Mouse (Mus musculus) heart, postnatal 0 days (tissue): ENCODE measurements at regions not wholly inside any gene's neighbourhood (a gene's known extent, or its start where the extent isn't known, plus 50 kb on each side); places are given as distances from the start of the nearest gene placed in this dataset.

Experiments
- ATAC-seq: fragments of 200-750 bp; cut with Nextera tagmentation; 2 replicates; pipeline ENCODE4 v1.8.0; 2017; ENCODE audit warnings: low read depth, moderate number of reproducible peaks, moderate library complexity; ENCODE audit not compliant: insufficient read depth
- DNase-seq: peaks from one replicate; pipeline ENCODE4 v3.0.0-alpha.2; 2016; ENCODE audit warnings: low spot score
- H3K27ac ChIP-seq: fragments of 300-500 bp; sonication (generic); 2 replicates; pipeline ENCODE4 v1.5.1; 2014; ENCODE audit warnings: low read depth, mild to moderate bottlenecking
- H3K27me3 ChIP-seq: fragments of 300-500 bp; sonication (generic); 2 replicates; pipeline ENCODE4 v1.6.1; 2014; ENCODE audit warnings: low read length, mixed read lengths; ENCODE audit not compliant: control insufficient read depth, insufficient read depth
- H3K36me3 ChIP-seq: fragments of 300-500 bp; sonication (generic); replicated peaks from 2 replicates; pipeline ENCODE4 v1.6.1; 2014; ENCODE audit warnings: low read length, mixed read lengths; ENCODE audit not compliant: control insufficient read depth, insufficient read depth
- H3K4me1 ChIP-seq: fragments of 300-500 bp; sonication (generic); 2 replicates; pipeline ENCODE4 v1.6.1; 2014; ENCODE audit warnings: antibody characterized with exemption; ENCODE audit not compliant: control insufficient read depth, insufficient read depth
- H3K4me2 ChIP-seq: fragments of 300-500 bp; sonication (generic); 2 replicates; pipeline ENCODE4 v1.6.1; 2014; ENCODE audit warnings: low read depth, mild to moderate bottlenecking, low read length, moderate library complexity
- H3K4me3 ChIP-seq: fragments of 300-500 bp; sonication (generic); 2 replicates; pipeline ENCODE4 v1.5.1; 2014; ENCODE audit warnings: low read depth, low read length
- H3K9ac ChIP-seq: fragments of 300-500 bp; sonication (generic); replicated peaks from 2 replicates; pipeline ENCODE4 v1.6.1; 2014; ENCODE audit warnings: low read depth, low read length, mixed read lengths
- H3K9me3 ChIP-seq: fragments of 300-500 bp; sonication (generic); replicated peaks from 2 replicates; pipeline ENCODE4 v1.6.1; 2016; ENCODE audit warnings: low read length; ENCODE audit not compliant: control insufficient read depth
- CTCF ChIP-seq: IDR thresholded peaks from 2 replicates; pipeline ENCODE4 v1.5.1; 2016; ENCODE audit warnings: antibody characterized with exemption, control low read depth, low read depth
- EP300 ChIP-seq: IDR thresholded peaks from 2 replicates; pipeline ENCODE4 v1.6.1; 2016; ENCODE audit warnings: antibody characterized with exemption, low read depth
- WGBS: fragments of 180-500 bp; shearing (Covaris S2); extraction: QIAGEN DNeasy Blood & Tissue Kit; methylation state at CpG from one replicate; pipeline ENCODE4 v1.1.7; 2014; 5-methylcytosine and 5-hydroxymethylcytosine counted together

DNA sequence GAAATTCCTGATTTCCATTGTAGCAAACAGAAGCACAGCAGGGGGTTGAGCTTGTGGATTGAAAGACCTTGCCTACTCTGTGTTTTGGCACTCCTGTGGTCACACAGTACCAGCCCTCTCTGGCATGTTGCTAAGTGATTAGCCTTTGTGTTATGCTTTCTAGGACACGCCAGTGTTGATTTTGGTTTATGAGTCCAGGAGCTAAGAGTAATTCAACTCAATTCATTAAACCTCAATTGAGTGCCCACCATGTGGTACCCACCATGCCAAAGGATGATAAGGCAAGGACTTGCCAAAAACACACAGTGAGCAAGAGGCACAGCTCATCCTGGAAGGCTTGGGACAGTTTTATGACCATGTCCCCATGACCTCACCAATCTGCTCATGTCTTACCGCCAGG, 221.1 kb upstream of the Sox14 start:
- no peaks in the 10 kb centered on the region for H3K9me3 ChIP-seq
- H3K27me3 ChIP-seq, result no peaks in the 10 kb centered on the region
- H3K9ac ChIP-seq, result no peak overlapping the region
- H3K27ac ChIP-seq, result no peak overlapping the region
- no peak overlapping the region for H3K4me2 ChIP-seq
- ATAC-seq (no peak), DNase-seq (no peak)
- TF ChIP-seq EP300, result no peak
- TF ChIP-seq CTCF, result no peak
- no peak overlapping the region for H3K4me3 ChIP-seq
- H3K4me1 ChIP-seq, result no peaks in the 10 kb centered on the region
- H3K36me3 ChIP-seq, result no peaks in the 10 kb centered on the region
- 73% methylated on average over 2 of the region's 2 CpGs for WGBS

DNA sequence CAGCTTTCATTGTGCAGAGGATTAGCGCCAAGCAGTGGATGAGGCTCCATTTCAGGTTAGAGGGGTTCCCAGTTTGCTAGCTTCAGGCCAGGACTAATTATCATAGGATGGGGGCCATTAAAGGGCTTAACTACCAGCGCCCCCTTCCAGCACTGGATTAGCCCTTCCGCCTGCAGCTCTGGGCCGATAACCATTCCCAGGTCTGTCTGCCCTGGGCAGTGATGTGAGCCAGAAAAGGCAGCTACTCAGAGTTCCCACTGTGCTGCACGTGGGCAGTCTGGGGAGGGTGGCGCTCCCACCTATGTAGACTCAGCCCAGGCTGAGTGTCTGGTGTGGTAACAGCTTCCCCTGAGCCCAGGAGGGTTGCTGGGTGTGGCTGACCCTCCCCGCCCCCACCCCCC, 219.6 kb upstream of the Sox14 start:
- H3K36me3 ChIP-seq, result no peaks in the 10 kb centered on the region
- H3K27ac ChIP-seq, result no peak overlapping the region
- WGBS, result 12% methylated on average over 7 of the region's 7 CpGs
- no peak for ATAC-seq
- H3K27me3 ChIP-seq, result no peaks in the 10 kb centered on the region
- TF ChIP-seq EP300 (no peak), CTCF (no peak)
- no peak for DNase-seq
- no peak overlapping the region for H3K4me2 ChIP-seq
- H3K9me3 ChIP-seq, result no peaks in the 10 kb centered on the region
- no peak overlapping the region for H3K4me3 ChIP-seq
- H3K9ac ChIP-seq, result no peak overlapping the region
- no peaks in the 10 kb centered on the region for H3K4me1 ChIP-seq

GRCm38 (mm10) chr9:100094956-100095558, 219.1 kb upstream of the Sox14 start:
- no peaks in the 10 kb centered on the region for H3K36me3 ChIP-seq
- TF ChIP-seq CTCF (no peak), EP300 (no peak)
- WGBS, result 68% methylated on average over 6 of the region's 6 CpGs
- H3K27me3 ChIP-seq, result no peaks in the 10 kb centered on the region
- no peak overlapping the region for H3K27ac ChIP-seq
- H3K4me3 ChIP-seq, result no peak overlapping the region
- no peaks in the 10 kb centered on the region for H3K4me1 ChIP-seq
- no peak overlapping the region for H3K9ac ChIP-seq
- H3K4me2 ChIP-seq, result no peak overlapping the region
- H3K9me3 ChIP-seq, result no peaks in the 10 kb centered on the region
- no peak for ATAC-seq
- DNase-seq, result no peak

DNA sequence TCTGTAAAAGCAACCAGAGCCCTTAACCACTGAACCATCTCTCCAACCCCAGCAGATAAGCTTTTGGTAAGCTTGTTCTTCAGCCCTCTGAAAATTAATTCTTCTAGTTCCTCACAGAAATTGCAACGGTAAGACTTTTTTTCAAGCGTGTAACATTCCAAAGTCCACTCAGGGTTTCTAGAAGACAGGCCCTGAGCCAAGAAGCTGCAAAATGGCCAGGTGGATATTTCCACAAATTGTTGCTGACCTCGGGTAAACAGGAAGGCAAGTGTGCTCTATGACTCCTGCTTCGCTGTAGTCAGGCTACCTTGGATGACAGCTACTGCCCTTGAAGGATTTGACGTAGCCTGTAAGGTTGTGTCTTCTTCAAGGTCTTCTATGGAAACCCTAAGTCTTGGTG, 195.2 kb upstream of the Sox14 start:
- no peaks in the 10 kb centered on the region for H3K9me3 ChIP-seq
- 80% methylated on average over 5 of the region's 5 CpGs for WGBS
- no peak for DNase-seq
- H3K4me2 ChIP-seq, result no peak overlapping the region
- no peak for ATAC-seq
- no peak for TF ChIP-seq CTCF
- H3K4me1 ChIP-seq, result no peaks in the 10 kb centered on the region
- no peak overlapping the region for H3K9ac ChIP-seq
- no peak overlapping the region for H3K27ac ChIP-seq
- H3K36me3 ChIP-seq, result no peaks in the 10 kb centered on the region
- H3K27me3 ChIP-seq, result no peaks in the 10 kb centered on the region
- H3K4me3 ChIP-seq, result no peak overlapping the region

GRCm38 (mm10) chr9:100058541-100058940, 182.6 kb upstream of the Sox14 start:
- TF ChIP-seq CTCF (no peak), EP300 (no peak)
- DNase-seq, result no peak
- Histone ChIP-seq H3K27me3 (no peaks in the 10 kb centered on the region), H3K4me1 (no peaks in the 10 kb centered on the region), H3K4me3 (no peak overlapping the region), H3K36me3 (no peaks in the 10 kb centered on the region), H3K27ac (no peak overlapping the region), H3K9ac (no peak overlapping the region), H3K4me2 (no peak overlapping the region), H3K9me3 (no peaks in the 10 kb centered on the region)
- no peak for ATAC-seq
- 72% methylated on average over 1 of the region's 1 CpGs for WGBS

DNA sequence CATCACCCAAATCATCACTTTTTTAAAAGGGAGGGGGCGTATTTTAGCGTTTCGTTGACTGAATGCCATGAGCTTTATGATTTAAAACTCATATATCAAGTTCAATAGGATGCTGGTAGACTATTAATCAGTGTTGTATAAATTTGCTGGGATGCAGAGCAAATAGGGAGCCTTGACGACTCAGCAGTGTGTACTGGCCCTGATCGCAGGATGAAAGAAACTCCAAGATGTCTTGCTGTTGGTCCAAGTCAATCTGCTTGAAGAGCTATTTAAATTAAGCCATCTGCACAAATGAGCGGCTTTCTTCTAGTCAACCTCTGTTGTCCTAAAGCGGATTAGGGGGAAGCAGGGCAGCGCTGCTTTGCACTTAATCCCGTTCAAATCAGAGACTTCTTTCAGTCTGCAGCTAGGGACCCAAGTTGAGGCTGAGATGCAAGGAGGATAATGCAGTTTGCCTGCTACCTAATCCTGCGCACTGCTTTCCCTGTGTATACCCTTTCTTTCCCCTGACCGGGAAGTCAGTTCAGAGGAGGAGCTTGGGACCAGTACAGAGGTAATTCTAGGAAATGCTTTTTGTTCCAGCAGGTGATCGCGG, 170.3 kb upstream of the Sox14 start:
- no peak overlapping the region for H3K4me3 ChIP-seq
- DNase-seq, result no peak
- no peak overlapping the region for H3K27ac ChIP-seq
- no peak for ATAC-seq
- H3K9ac ChIP-seq, result no peak overlapping the region
- no peaks in the 10 kb centered on the region for H3K9me3 ChIP-seq
- H3K4me1 ChIP-seq, result no peaks in the 10 kb centered on the region
- TF ChIP-seq CTCF, result no peak
- TF ChIP-seq EP300, result no peak
- no peaks in the 10 kb centered on the region for H3K27me3 ChIP-seq
- no peak overlapping the region for H3K4me2 ChIP-seq
- H3K36me3 ChIP-seq, result no peaks in the 10 kb centered on the region
- 50% methylated on average over 13 of the region's 13 CpGs for WGBS
